In the genomic region with DNA sequence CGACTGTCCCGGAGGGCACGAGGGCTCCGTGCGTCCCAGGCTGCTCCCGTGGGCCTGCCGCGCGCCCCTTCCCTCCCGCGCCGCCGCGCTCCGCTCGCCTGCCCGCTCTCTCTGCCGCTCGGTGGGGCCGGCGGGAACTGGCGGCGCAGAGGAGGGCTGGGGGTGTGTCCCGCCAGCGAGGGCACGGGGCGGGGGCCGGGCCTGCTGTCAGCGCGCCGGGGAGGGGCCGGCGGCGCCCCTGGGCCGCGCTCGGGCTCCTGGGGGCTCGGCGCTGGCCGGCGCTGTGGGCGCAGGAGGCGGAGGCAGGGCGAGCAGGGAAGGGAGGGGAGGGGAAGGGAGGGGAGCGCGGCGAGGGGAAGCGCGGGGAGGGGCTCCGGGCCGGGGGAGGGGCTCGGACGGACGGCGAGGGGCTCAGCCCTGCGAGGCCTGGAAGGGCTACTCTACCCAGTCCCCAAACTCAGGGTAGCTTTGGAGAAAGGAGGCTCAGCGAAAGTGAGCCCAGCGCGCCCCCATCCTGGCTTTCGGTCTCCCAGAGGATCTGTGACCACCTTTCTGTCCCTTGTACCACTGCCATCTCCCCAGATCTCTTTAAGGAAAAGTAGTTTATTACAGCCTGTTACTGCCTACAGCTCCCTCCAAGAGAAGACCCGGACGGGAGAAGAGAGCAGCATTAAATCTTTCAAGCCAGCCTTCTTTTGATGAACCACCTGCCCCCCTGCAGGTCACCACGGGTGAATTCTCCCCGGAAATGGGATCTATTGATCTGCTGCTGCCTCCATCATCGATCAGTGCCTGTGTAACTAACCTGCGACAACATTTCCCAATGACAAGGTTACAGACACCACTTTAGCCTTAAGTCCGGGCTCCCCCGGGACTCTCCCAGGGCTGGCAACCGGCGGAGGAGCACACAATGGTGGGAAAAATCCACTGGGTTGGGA, we compare ENCODE assay signal across 8 mouse cellular contexts. TPM values are rescaled to one million over a fixed set of nuclear protein-coding genes. Genes with fewer than 3 reads are reported as not detected.
DNase-seq lines count a peak whose midpoint lies in the region; ATAC-seq and TF ChIP-seq lines count a peak whose summit lies in the region.

Gene Sh3pxd2a, minus strand, starts transcription at position 98 of the 938 bp plus-strand sequence.

- peak within 1 kb of the TSS; percentile 66 for H3K4me3 ChIP-seq in bone marrow, adult 2 months (replicated peaks; ENCODE audit: control insufficient read depth, low read depth, low read length)
- peak within 1 kb of the TSS; percentile 81 for H3K4me3 ChIP-seq in hindbrain, embryonic 16.5 days (ENCODE audit: low read length)
- peak within 1 kb of the TSS; percentile 80 for H3K4me3 ChIP-seq in limb, embryonic 15.5 days
- H3K4me3 ChIP-seq in midbrain, postnatal 0 days (ENCODE audit: low read depth, low read length): peak within 1 kb of the TSS; percentile 75

- peak; percentile 81 for ATAC-seq in hindbrain, embryonic 16.5 days
- peak; percentile 86 for ATAC-seq in limb, embryonic 15.5 days (ENCODE audit: insufficient number of reproducible peaks, low FRiP score, low TSS enrichment, low read depth)
- ATAC-seq in midbrain, postnatal 0 days (ENCODE audit: low FRiP score): peak; percentile 67

- H3K9ac ChIP-seq in hindbrain, embryonic 16.5 days (ENCODE audit: low read depth, low read length): peak within 1 kb of the TSS; percentile 89
- peak within 1 kb of the TSS; percentile 94 for H3K9ac ChIP-seq in limb, embryonic 15.5 days
- H3K9ac ChIP-seq in midbrain, postnatal 0 days (replicated peaks; ENCODE audit: low read length, poor library complexity, severe bottlenecking): peak within 1 kb of the TSS; percentile 81

- H3K9me3 ChIP-seq in hindbrain, embryonic 16.5 days (ENCODE audit: control insufficient read depth, low read length): no peaks in the 10 kb centered on the region
- H3K9me3 ChIP-seq in limb, embryonic 15.5 days: no peaks in the 10 kb centered on the region
- H3K9me3 ChIP-seq in midbrain, postnatal 0 days (ENCODE audit: low read length): no peaks in the 10 kb centered on the region

- intact Hi-C loops in gastrocnemius, postnatal 14 days (cut with DNase I; ENCODE audit: low total_unique reads): loop anchor here (2.0 kb wide), 1 partner anchor 108 kb away; no protein-coding TSS in a partner anchor

- no peaks in the 10 kb centered on the region for H3K36me3 ChIP-seq in hindbrain, embryonic 16.5 days (ENCODE audit: control insufficient read depth, insufficient read depth, low read length)
- H3K36me3 ChIP-seq in limb, embryonic 15.5 days: no peaks in the 10 kb centered on the region
- H3K36me3 ChIP-seq in midbrain, postnatal 0 days (ENCODE audit: insufficient read depth, low read length): no peaks in the 10 kb centered on the region

- H3K27ac ChIP-seq in bone marrow, adult 2 months (ENCODE audit: control insufficient read depth, insufficient read depth, low read depth, low read length, poor library complexity): peak within 1 kb of the TSS; percentile 54; the same call in 1 of the 2 replicates
- H3K27ac ChIP-seq in hindbrain, embryonic 16.5 days (ENCODE audit: low read depth, low read length): peak within 1 kb of the TSS; percentile 75
- peak within 1 kb of the TSS; percentile 91 for H3K27ac ChIP-seq in limb, embryonic 15.5 days
- H3K27ac ChIP-seq in midbrain, postnatal 0 days (ENCODE audit: low read depth, low read length): peak within 1 kb of the TSS; percentile 14; the same call in 1 of the 2 replicates

- no peak for DNase-seq in layer of hippocampus, adult 18-20 months (ENCODE audit: low spot score in 2 of 2)
- no peak for DNase-seq in layer of hippocampus, adult 9-10 months (ENCODE audit: low spot score)
- peak; percentile 67 for DNase-seq in gastrocnemius, postnatal 14 days
- peak; percentile 58 for DNase-seq in midbrain, postnatal 0 days (ENCODE audit: low spot score)
- peak; percentile 30 for DNase-seq in urinary bladder, postnatal 25 days (ENCODE audit: low spot score)

- TF ChIP-seq CTCF in bone marrow, adult 2 months (IDR thresholded peaks at IDR 0.05; ENCODE audit: control insufficient read depth, insufficient read depth, low read length): no peak
- no peak for TF ChIP-seq CTCF in midbrain, postnatal 0 days (IDR thresholded peaks at IDR 0.05)

- no peaks in the 10 kb centered on the region; the same call in 1 of the 2 replicates for H3K4me1 ChIP-seq in bone marrow, adult 2 months (ENCODE audit: control insufficient read depth, insufficient read depth, low read length)
- H3K4me1 ChIP-seq in hindbrain, embryonic 16.5 days (ENCODE audit: control insufficient read depth, insufficient read depth, low read depth, low read length): peaks cover 31% of the 10 kb centered on the region
- H3K4me1 ChIP-seq in limb, embryonic 15.5 days: peaks cover 37% of the 10 kb centered on the region
- no peaks in the 10 kb centered on the region for H3K4me1 ChIP-seq in midbrain, postnatal 0 days (ENCODE audit: insufficient read depth, low read length)

- 4% methylated on average over 65 of the region's 70 CpGs for WGBS in bone marrow, adult 2 months
- 2% methylated on average over 28 of the region's 70 CpGs for WGBS in hindbrain, embryonic 16.5 days
- under 1% methylated on average over 69 of the region's 70 CpGs for WGBS in limb, embryonic 15.5 days
- WGBS in midbrain, postnatal 0 days: under 1% methylated on average over 54 of the region's 70 CpGs

- TF ChIP-seq POLR2A in bone marrow, adult 2 months (IDR thresholded peaks at IDR 0.05; ENCODE audit: borderline replicate concordance, control insufficient read depth, low read depth, low read length): no peak

- no peaks in the 10 kb centered on the region for H3K27me3 ChIP-seq in hindbrain, embryonic 16.5 days (replicated peaks; ENCODE audit: control insufficient read depth, insufficient read depth, low read length)
- no peaks in the 10 kb centered on the region for H3K27me3 ChIP-seq in limb, embryonic 15.5 days
- H3K27me3 ChIP-seq in midbrain, postnatal 0 days (ENCODE audit: insufficient read depth, low read length): no peaks in the 10 kb centered on the region

- H3K4me2 ChIP-seq in hindbrain, embryonic 16.5 days (ENCODE audit: low read length): peak within 1 kb of the TSS; percentile 97
- H3K4me2 ChIP-seq in limb, embryonic 15.5 days: peak within 1 kb of the TSS; percentile 88
- peak within 1 kb of the TSS; percentile 81 for H3K4me2 ChIP-seq in midbrain, postnatal 0 days (ENCODE audit: low read depth, low read length, poor library complexity, severe bottlenecking)

RNA-seq across cellular contexts. Expression of gene Sh3pxd2a, which starts in this region (rescaled TPM):
- 10 to 100 TPM; 33.4 to 35.4 TPM for total RNA-seq in layer of hippocampus, adult 18-20 months (2021)
- 6.3 and 8.3 TPM in 2 replicates for polyA plus RNA-seq in bone marrow, adult 2 months (2011; ENCODE audit: insufficient read depth, insufficient read length, low replicate concordance, missing spikeins)
- total RNA-seq in gastrocnemius, postnatal 14 days (2021): 10 to 100 TPM; 50.6 to 58.9 TPM
- polyA plus RNA-seq in hindbrain, embryonic 16.5 days (2015; fragmentation: Nextera tagmentation; extraction: Ambion mirVana): 1.8 and 2.2 TPM in 2 replicates
- 12.2 and 12.4 TPM in 2 replicates for polyA plus RNA-seq in limb, embryonic 15.5 days (2015; fragmentation: Nextera tagmentation; extraction: Ambion mirVana)
- 21.0 and 27.4 TPM in 2 replicates for total RNA-seq in midbrain, postnatal 0 days (2014; rRNA removed)
- polyA plus RNA-seq in midbrain, postnatal 0 days (2015; fragmentation: Nextera tagmentation; extraction: Ambion mirVana): 1.2 and 1.5 TPM in 2 replicates

Comparison
In these comparisons a context has a peak if more than half of its experiments do, and no peak if none do; other contexts are left out.
1. DNase-seq: peak in gastrocnemius, postnatal 14 days (single experiment), midbrain, postnatal 0 days (single experiment) and urinary bladder, postnatal 25 days (single experiment); none in layer of hippocampus, adult 18-20 months (0 of 2) and layer of hippocampus, adult 9-10 months (single experiment).
2. H3K27ac ChIP-seq: peak in every context shown above with its lines; median percentile 91 in limb, embryonic 15.5 days; 75 in hindbrain, embryonic 16.5 days; 54 in bone marrow, adult 2 months; 14 in midbrain, postnatal 0 days.
3. Peak in every context shown above with its lines, with median percentiles within 50 percentile points of each other: H3K4me3 ChIP-seq, ATAC-seq, H3K4me2 ChIP-seq and H3K9ac ChIP-seq.